Mouse (Mus musculus) liver, adult 10 weeks (tissue): ENCODE measurements around the gene Tmprss11f. TPM values are rescaled to one million over a fixed set of nuclear protein-coding genes. Genes with fewer than 3 reads are reported as not detected.

ENCODE experiments used
- polyA plus RNA-seq: library from polyadenylated mRNA; stranded (reverse); fragments of 350-450 nt; fragmentation: Illumina TruSeq; extraction: RNeasy Lipid Tissue Mini Kit (QIAGEN cat#74804); gene quantifications from one replicate; pipeline ENCODE4 v1.2.3, GENCODE M21; 2014; ENCODE audit warnings: low read depth, low replicate concordance

Gene Tmprss11f
- polyA plus RNA-seq: not detected

DNA sequence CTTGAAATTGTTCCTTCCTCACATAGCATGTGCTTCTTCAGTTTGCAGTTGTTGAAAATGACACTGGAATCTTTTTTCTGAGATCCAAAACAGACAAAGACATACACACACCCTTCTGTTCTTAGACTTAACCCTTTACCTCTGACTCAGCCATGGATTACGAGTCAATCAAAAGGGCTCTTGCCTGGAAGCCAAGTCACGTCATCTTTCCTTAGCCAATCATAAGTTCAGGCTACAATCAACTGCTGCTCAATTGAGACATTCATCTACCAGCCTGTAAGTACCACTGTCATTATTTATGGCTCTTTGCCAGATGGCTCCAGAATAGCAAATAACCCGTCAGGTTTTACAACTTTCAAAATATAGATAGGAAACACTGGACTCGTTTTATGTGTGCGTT lies at the start of gene Tmprss11f:
TSS of gene Tmprss11f (minus strand) at position 101 of the 400 bp plus-strand sequence.

DNA sequence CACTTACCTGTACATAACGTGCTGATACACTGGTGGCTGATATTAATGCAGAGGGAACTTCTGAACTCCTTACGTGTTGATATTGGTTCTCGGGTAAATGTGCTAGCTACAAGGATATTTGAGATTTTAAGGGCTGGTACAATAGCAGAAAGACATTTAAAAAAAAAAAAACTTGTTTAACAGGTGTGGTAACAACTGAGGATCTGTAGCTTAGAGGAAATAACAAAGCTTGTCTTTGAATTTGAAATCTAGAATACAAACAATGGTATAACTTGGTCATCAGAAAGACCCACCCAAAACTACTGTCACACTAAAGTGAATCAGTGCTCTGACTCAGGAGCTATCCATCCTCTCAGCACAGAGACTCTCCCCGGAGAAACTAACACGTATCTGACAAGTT lies 44.0 kb upstream of the Tmprss11f start, which contains the start of gene Tmprss11b:
TSS of gene Tmprss11b (minus strand) at position 101 of the 400 bp plus-strand sequence.

DNA sequence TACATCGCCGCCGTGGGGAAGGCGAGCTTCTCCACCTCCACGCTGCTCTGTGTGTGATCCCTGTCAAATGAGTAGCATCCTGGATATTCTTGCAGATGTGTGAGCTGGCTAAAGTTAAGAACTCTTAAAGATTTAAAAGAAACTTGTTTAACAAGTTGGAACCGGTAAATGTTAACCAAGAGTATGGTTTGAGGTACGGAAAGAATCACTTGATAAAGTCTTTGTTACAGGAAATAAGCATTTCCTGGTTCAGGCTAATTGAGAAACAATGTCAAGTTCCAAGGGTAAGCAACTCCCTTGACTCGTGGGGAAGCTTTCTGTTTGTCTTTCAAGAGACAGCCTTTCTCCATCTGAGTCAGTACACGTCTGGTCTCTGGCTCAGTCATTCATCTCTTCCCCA lies 113.7 kb downstream of the Tmprss11f start, which contains the start of gene Tmprss11g:
TSS of gene Tmprss11g (minus strand) at position 101 of the 400 bp plus-strand sequence.

Other genes with a start within 250 kb of the Tmprss11f start
- gene Tmprss11a, start 163.4 kb downstream of the Tmprss11f start, polyA plus RNA-seq: not detected
- gene Tmprss11g, start 113.8 kb downstream of the Tmprss11f start, polyA plus RNA-seq: not detected
- not detected for gene Tmprss11b, start 43.9 kb upstream of the Tmprss11f start, polyA plus RNA-seq
- not detected for gene Tmprss11e, start 113.4 kb upstream of the Tmprss11f start, polyA plus RNA-seq
- gene Ythdc1, start 171.8 kb upstream of the Tmprss11f start, polyA plus RNA-seq: 73.3 TPM